Mouse (Mus musculus): ENCODE measurements at regions not wholly inside any gene's neighbourhood (a gene's known extent, or its start where the extent isn't known, plus 50 kb on each side); places are given as distances from the start of the nearest gene placed in this dataset.

DNA sequence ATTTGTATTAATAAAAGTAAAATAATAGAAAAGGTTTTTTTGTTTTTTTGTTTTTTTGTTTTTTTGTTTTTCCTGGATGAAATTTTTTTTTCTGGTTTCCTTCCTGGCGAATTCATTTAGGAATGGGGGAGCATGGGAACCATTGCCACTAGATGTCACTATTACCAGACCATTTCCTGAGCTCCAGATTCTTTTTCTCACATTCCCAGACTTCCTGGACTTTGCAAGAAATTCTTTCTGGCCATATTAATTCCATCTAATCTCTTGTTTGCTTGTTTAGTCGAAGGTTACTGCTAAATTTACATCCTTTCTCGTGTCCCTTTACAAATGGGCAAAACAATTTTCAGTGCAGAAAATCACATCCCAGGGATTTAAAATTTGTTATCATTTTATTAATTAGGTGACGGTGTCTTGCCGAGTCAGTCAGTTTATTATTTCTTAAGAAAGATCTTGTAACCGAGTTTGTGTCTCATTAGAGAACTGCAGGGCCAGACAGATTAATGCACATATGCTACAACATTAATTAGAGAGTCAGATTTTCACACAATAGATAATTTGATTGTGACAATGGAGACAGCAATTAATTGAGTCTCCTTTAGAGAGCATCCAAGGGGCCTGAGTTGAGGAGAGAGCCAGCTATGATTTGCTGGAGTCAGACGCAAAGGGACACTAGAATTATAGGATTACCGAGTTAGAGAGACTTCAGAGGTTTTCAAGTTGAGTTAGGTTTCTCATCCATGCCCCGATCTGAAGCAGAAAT, 1702.5 kb upstream of the Tenm2 start:
- Histone ChIP-seq H3K27ac (ENCODE audit: low read depth) (no peak overlapping the region), H3K27me3 (ENCODE audit: insufficient read depth, low read length) (no peaks in the 10 kb centered on the region), H3K4me2 (peak overlapping the region; percentile 35), H3K9ac (no peak overlapping the region), H3K9me3 (ENCODE audit: low read depth, low read length) (no peaks in the 10 kb centered on the region), H3K4me3 (ENCODE audit: low read depth, low read length) (no peak overlapping the region), H3K36me3 (ENCODE audit: insufficient read depth) (no peaks in the 10 kb centered on the region), H3K4me1 (ENCODE audit: insufficient read depth) (no peaks in the 10 kb centered on the region)
- peak; percentile 81 for DNase-seq
- WGBS, result 22% methylated on average over 9 of the region's 9 CpGs
- no peak for ATAC-seq (ENCODE audit: insufficient read depth)
- peak; percentile 46 for TF ChIP-seq CTCF (IDR thresholded peaks at IDR 0.05; ENCODE audit: low read depth)

Measured in lung, embryonic 14.5 days (tissue).